Comparison of ENCODE assay signal across 8 mouse cellular contexts in the genomic region with DNA sequence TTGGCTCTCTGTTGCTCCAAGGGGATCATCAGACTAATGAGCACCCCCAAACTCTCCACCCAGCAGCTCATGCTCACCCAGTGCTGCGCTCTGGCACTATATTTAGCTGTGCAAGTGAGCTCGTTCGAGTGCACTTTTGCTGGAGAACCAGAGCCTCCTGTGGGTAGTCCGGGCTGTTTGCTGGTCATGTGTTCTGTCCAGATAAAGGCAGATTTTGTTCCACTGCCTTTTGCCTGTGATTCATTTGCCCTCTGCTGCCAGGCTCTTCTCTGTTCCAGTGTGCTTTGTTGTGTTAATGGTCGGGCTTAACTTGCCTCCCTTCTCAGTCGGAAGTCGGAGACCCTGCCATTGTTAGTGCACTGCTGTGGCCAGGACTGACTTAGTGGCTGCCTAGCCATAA. TPM values are rescaled to one million over a fixed set of nuclear protein-coding genes. Genes with fewer than 3 reads are reported as not detected.
A peak's percentile ranks its signal among the peaks of the same experiment; 100 is the strongest.
DNase-seq lines count a peak whose midpoint lies in the region; ATAC-seq lines count a peak whose summit lies in the region.

No protein-coding gene starts in this region.

- peaks cover 55% of the 10 kb centered on the region for H3K36me3 ChIP-seq in kidney, embryonic 15.5 days
- H3K36me3 ChIP-seq in heart, embryonic 16.5 days (ENCODE audit: control insufficient read depth, insufficient read depth): peaks cover 36% of the 10 kb centered on the region
- H3K36me3 ChIP-seq in midbrain, embryonic 16.5 days (ENCODE audit: control insufficient read depth, insufficient read depth, low read length): peaks cover 32% of the 10 kb centered on the region

- no peak for ATAC-seq in kidney, embryonic 15.5 days (replicated peaks; ENCODE audit: low FRiP score)
- peak; percentile 54 for ATAC-seq in heart, embryonic 16.5 days (replicated peaks; ENCODE audit: extremely low read depth, insufficient read depth, low FRiP score)
- no peak for ATAC-seq in midbrain, embryonic 16.5 days

- no peak for DNase-seq in kidney, adult 11 months
- DNase-seq in brain, adult 2 months (ENCODE audit: low read depth, low spot score): peak; percentile 91
- DNase-seq in kidney, postnatal 4 days: no peak
- DNase-seq in spleen, postnatal 10 days (ENCODE audit: low spot score in 2 of 2): no peak
- DNase-seq in retina, postnatal 1 day: no peak

- H3K9me3 ChIP-seq in kidney, embryonic 15.5 days (replicated peaks): no peaks in the 10 kb centered on the region
- no peaks in the 10 kb centered on the region for H3K9me3 ChIP-seq in heart, embryonic 16.5 days (replicated peaks; ENCODE audit: control insufficient read depth, low read length)
- H3K9me3 ChIP-seq in midbrain, embryonic 16.5 days (replicated peaks; ENCODE audit: control insufficient read depth, low read length, poor library complexity, severe bottlenecking): no peaks in the 10 kb centered on the region

- H3K27ac ChIP-seq in kidney, embryonic 15.5 days: peak overlapping the region; percentile 97
- peak overlapping the region; percentile 95 for H3K27ac ChIP-seq in heart, embryonic 16.5 days (ENCODE audit: low read length)
- peak overlapping the region; percentile 68 for H3K27ac ChIP-seq in midbrain, embryonic 16.5 days (ENCODE audit: low read length)

- H3K27me3 ChIP-seq in kidney, embryonic 15.5 days: no peaks in the 10 kb centered on the region
- no peaks in the 10 kb centered on the region for H3K27me3 ChIP-seq in heart, embryonic 16.5 days (ENCODE audit: control insufficient read depth, insufficient read depth, low read length)
- no peaks in the 10 kb centered on the region for H3K27me3 ChIP-seq in midbrain, embryonic 16.5 days (ENCODE audit: control insufficient read depth, insufficient read depth, low read depth, low read length)

- H3K4me2 ChIP-seq in kidney, embryonic 15.5 days: peak overlapping the region; percentile 73
- peak overlapping the region; percentile 82 for H3K4me2 ChIP-seq in heart, embryonic 16.5 days (ENCODE audit: low read depth, low read length)
- peak overlapping the region; percentile 99 for H3K4me2 ChIP-seq in midbrain, embryonic 16.5 days (ENCODE audit: low read length)

- H3K4me3 ChIP-seq in kidney, embryonic 15.5 days (replicated peaks): no peak overlapping the region
- H3K4me3 ChIP-seq in heart, embryonic 16.5 days (ENCODE audit: low read length): peak overlapping the region; percentile 42
- peak overlapping the region; percentile 27 for H3K4me3 ChIP-seq in midbrain, embryonic 16.5 days (ENCODE audit: low read depth, low read length)

- WGBS in kidney, embryonic 15.5 days: 63% methylated on average over 7 of the region's 7 CpGs
- WGBS in heart, embryonic 16.5 days: 37% methylated on average over 7 of the region's 7 CpGs
- WGBS in midbrain, embryonic 16.5 days: 11% methylated on average over 7 of the region's 7 CpGs

- no peak overlapping the region for H3K9ac ChIP-seq in kidney, embryonic 15.5 days
- H3K9ac ChIP-seq in heart, embryonic 16.5 days (ENCODE audit: low read length): peak overlapping the region; percentile 70
- peak overlapping the region; percentile 88; the same call in 1 of the 2 replicates for H3K9ac ChIP-seq in midbrain, embryonic 16.5 days (ENCODE audit: low read depth, low read length)

- H3K4me1 ChIP-seq in kidney, embryonic 15.5 days: peaks cover 44% of the 10 kb centered on the region
- H3K4me1 ChIP-seq in heart, embryonic 16.5 days (ENCODE audit: control insufficient read depth, insufficient read depth, low read length): peaks cover 37% of the 10 kb centered on the region
- H3K4me1 ChIP-seq in midbrain, embryonic 16.5 days (ENCODE audit: control insufficient read depth, insufficient read depth, low read length): peaks cover 24% of the 10 kb centered on the region

RNA-seq across cellular contexts. Expression of a gene that starts 0.4 kb away (rescaled TPM):
- not detected in 2 replicates for polyA plus RNA-seq in kidney, embryonic 15.5 days (2015; fragmentation: Nextera tagmentation; extraction: Ambion mirVana)
- polyA plus RNA-seq in heart, embryonic 16.5 days (2015; fragmentation: Nextera tagmentation; extraction: Ambion mirVana): not detected in 2 replicates
- not detected in 2 replicates for polyA plus RNA-seq in midbrain, embryonic 16.5 days (2015; fragmentation: Nextera tagmentation; extraction: Ambion mirVana)

RNA-seq across cellular contexts. Expression of a gene that starts 3.0 kb away (rescaled TPM):
- polyA plus RNA-seq in kidney, embryonic 15.5 days (2015; fragmentation: Nextera tagmentation; extraction: Ambion mirVana): 55.3 and 57.4 TPM in 2 replicates
- 21.7 and 21.9 TPM in 2 replicates for polyA plus RNA-seq in heart, embryonic 16.5 days (2015; fragmentation: Nextera tagmentation; extraction: Ambion mirVana)
- polyA plus RNA-seq in midbrain, embryonic 16.5 days (2015; fragmentation: Nextera tagmentation; extraction: Ambion mirVana): 86.0 and 110 TPM in 2 replicates

RNA-seq across cellular contexts. Expression of a gene that starts 12.4 kb away (rescaled TPM):
- polyA plus RNA-seq in kidney, embryonic 15.5 days (2015; fragmentation: Nextera tagmentation; extraction: Ambion mirVana): 23.0 and 28.5 TPM in 2 replicates
- polyA plus RNA-seq in heart, embryonic 16.5 days (2015; fragmentation: Nextera tagmentation; extraction: Ambion mirVana): 2.4 and 2.7 TPM in 2 replicates
- polyA plus RNA-seq in midbrain, embryonic 16.5 days (2015; fragmentation: Nextera tagmentation; extraction: Ambion mirVana): 1.4 and 1.7 TPM in 2 replicates

RNA-seq across cellular contexts. Expression of a gene that starts 20.5 kb away (rescaled TPM):
- polyA plus RNA-seq in kidney, embryonic 15.5 days (2015; fragmentation: Nextera tagmentation; extraction: Ambion mirVana): 184 and 185 TPM in 2 replicates
- polyA plus RNA-seq in heart, embryonic 16.5 days (2015; fragmentation: Nextera tagmentation; extraction: Ambion mirVana): 217 and 241 TPM in 2 replicates
- polyA plus RNA-seq in midbrain, embryonic 16.5 days (2015; fragmentation: Nextera tagmentation; extraction: Ambion mirVana): 142 and 164 TPM in 2 replicates

RNA-seq across cellular contexts. Expression of a gene that starts 34.7 kb away (rescaled TPM):
- 1.4 and 1.8 TPM in 2 replicates for polyA plus RNA-seq in kidney, embryonic 15.5 days (2015; fragmentation: Nextera tagmentation; extraction: Ambion mirVana)
- polyA plus RNA-seq in heart, embryonic 16.5 days (2015; fragmentation: Nextera tagmentation; extraction: Ambion mirVana): 1.6 TPM in 2 replicates
- polyA plus RNA-seq in midbrain, embryonic 16.5 days (2015; fragmentation: Nextera tagmentation; extraction: Ambion mirVana): 47.9 and 53.9 TPM in 2 replicates
